Mouse (Mus musculus): ENCODE results near the gene Hmgcs1. TPM values are rescaled to one million over a fixed set of nuclear protein-coding genes. Genes with fewer than 3 reads are reported as not detected.

Gene Hmgcs1
- polyA plus RNA-seq, 1 experiment from 2014 or later = 153 TPM

GRCm38 (mm10) chr13:119722447-119722846 is 32.3 kb downstream of the Hmgcs1 start:
- Histone ChIP-seq H3K9ac (ENCODE audit: low read depth, low read length) (no peak overlapping the region), H3K9me3 (replicated peaks; ENCODE audit: low read length) (no peaks in the 10 kb centered on the region), H3K4me2 (ENCODE audit: low read length) (no peak overlapping the region), H3K4me3 (replicated peaks; ENCODE audit: low read depth, low read length) (no peak overlapping the region), H3K36me3 (ENCODE audit: insufficient read depth, low read length) (no peaks in the 10 kb centered on the region), H3K27ac (no peak overlapping the region), H3K27me3 (ENCODE audit: insufficient read depth, low read length) (no peaks in the 10 kb centered on the region), H3K4me1 (replicated peaks; ENCODE audit: insufficient read depth, low read length) (no peaks in the 10 kb centered on the region)
- no peak for TF ChIP-seq CTCF (IDR thresholded peaks at IDR 0.05; ENCODE audit: low read depth)
- 81% methylated on average over 3 of the region's 3 CpGs for WGBS
- DNase-seq (ENCODE audit: low spot score) (no peak), ATAC-seq (replicated peaks; ENCODE audit: low FRiP score, low read depth) (no peak)

- no peak overlapping the region for H3K4me3 ChIP-seq (replicated peaks; ENCODE audit: low read depth, low read length)
- H3K36me3 ChIP-seq (ENCODE audit: insufficient read depth, low read length) = no peaks in the 10 kb centered on the region
- DNase-seq (ENCODE audit: low spot score) (no peak), ATAC-seq (replicated peaks; ENCODE audit: low FRiP score, low read depth) (no peak)
- H3K9me3 ChIP-seq (replicated peaks; ENCODE audit: low read length) = no peaks in the 10 kb centered on the region
- no peak overlapping the region for H3K9ac ChIP-seq (ENCODE audit: low read depth, low read length)
- TF ChIP-seq CTCF (IDR thresholded peaks at IDR 0.05; ENCODE audit: low read depth) = no peak
- no peak overlapping the region for H3K27ac ChIP-seq
- WGBS = 73% methylated on average over 5 of the region's 5 CpGs
- no peak overlapping the region for H3K4me2 ChIP-seq (ENCODE audit: low read length)
- no peaks in the 10 kb centered on the region for H3K4me1 ChIP-seq (replicated peaks; ENCODE audit: insufficient read depth, low read length)
- H3K27me3 ChIP-seq (ENCODE audit: insufficient read depth, low read length) = no peaks in the 10 kb centered on the region
Measured at GRCm38 (mm10) chr13:119723368-119723767, 33.2 kb downstream of the Hmgcs1 start.

- no peak overlapping the region for H3K4me3 ChIP-seq (replicated peaks; ENCODE audit: low read depth, low read length)
- peak; percentile 22 for DNase-seq (ENCODE audit: low spot score)
Measured at GRCm38 (mm10) chr13:119724541-119724940, 34.4 kb downstream of the Hmgcs1 start.

GRCm38 (mm10) chr13:119727608-119728387 is 37.6 kb downstream of the Hmgcs1 start:
- peak; percentile 18 for DNase-seq (ENCODE audit: low spot score)
- Histone ChIP-seq H3K27ac (no peak overlapping the region), H3K36me3 (ENCODE audit: insufficient read depth, low read length) (no peaks in the 10 kb centered on the region), H3K9me3 (replicated peaks; ENCODE audit: low read length) (no peaks in the 10 kb centered on the region), H3K9ac (ENCODE audit: low read depth, low read length) (no peak overlapping the region), H3K4me1 (replicated peaks; ENCODE audit: insufficient read depth, low read length) (no peaks in the 10 kb centered on the region), H3K4me3 (replicated peaks; ENCODE audit: low read depth, low read length) (no peak overlapping the region), H3K27me3 (ENCODE audit: insufficient read depth, low read length) (no peaks in the 10 kb centered on the region), H3K4me2 (ENCODE audit: low read length) (no peak overlapping the region)
- no peak for TF ChIP-seq CTCF (IDR thresholded peaks at IDR 0.05; ENCODE audit: low read depth)
- no peak for ATAC-seq (replicated peaks; ENCODE audit: low FRiP score, low read depth)
- 64% methylated on average over 26 of the region's 26 CpGs for WGBS

More at GRCm38 (mm10) chr13:119724541-119724940, 34.4 kb downstream of the Hmgcs1 start:
- peak; percentile 56 for TF ChIP-seq CTCF (IDR thresholded peaks at IDR 0.05; ENCODE audit: low read depth)
- Histone ChIP-seq H3K9ac (ENCODE audit: low read depth, low read length) (no peak overlapping the region), H3K27ac (no peak overlapping the region), H3K4me2 (ENCODE audit: low read length) (no peak overlapping the region), H3K36me3 (ENCODE audit: insufficient read depth, low read length) (no peaks in the 10 kb centered on the region), H3K27me3 (ENCODE audit: insufficient read depth, low read length) (no peaks in the 10 kb centered on the region), H3K9me3 (replicated peaks; ENCODE audit: low read length) (no peaks in the 10 kb centered on the region), H3K4me1 (replicated peaks; ENCODE audit: insufficient read depth, low read length) (no peaks in the 10 kb centered on the region)
- ATAC-seq (replicated peaks; ENCODE audit: low FRiP score, low read depth) = no peak
- 84% methylated on average over 7 of the region's 7 CpGs for WGBS

GRCm38 (mm10) chr13:119729406-119729805 is 39.2 kb downstream of the Hmgcs1 start:
- Histone ChIP-seq H3K36me3 (ENCODE audit: insufficient read depth, low read length) (no peaks in the 10 kb centered on the region), H3K9me3 (replicated peaks; ENCODE audit: low read length) (no peaks in the 10 kb centered on the region), H3K4me1 (replicated peaks; ENCODE audit: insufficient read depth, low read length) (no peaks in the 10 kb centered on the region), H3K9ac (ENCODE audit: low read depth, low read length) (no peak overlapping the region), H3K27me3 (ENCODE audit: insufficient read depth, low read length) (no peaks in the 10 kb centered on the region), H3K27ac (no peak overlapping the region), H3K4me3 (replicated peaks; ENCODE audit: low read depth, low read length) (no peak overlapping the region), H3K4me2 (ENCODE audit: low read length) (no peak overlapping the region)
- no peak for TF ChIP-seq CTCF (IDR thresholded peaks at IDR 0.05; ENCODE audit: low read depth)
- 63% methylated on average over 7 of the region's 7 CpGs for WGBS
- ATAC-seq (replicated peaks; ENCODE audit: low FRiP score, low read depth) (no peak), DNase-seq (ENCODE audit: low spot score) (no peak)

- H3K4me3 ChIP-seq (replicated peaks; ENCODE audit: low read depth, low read length) = no peak overlapping the region
- H3K4me1 ChIP-seq (replicated peaks; ENCODE audit: insufficient read depth, low read length) = no peaks in the 10 kb centered on the region
- TF ChIP-seq CTCF (IDR thresholded peaks at IDR 0.05; ENCODE audit: low read depth) = no peak
- DNase-seq (ENCODE audit: low spot score) (no peak), ATAC-seq (replicated peaks; ENCODE audit: low FRiP score, low read depth) (no peak)
- WGBS = 23% methylated on average over 6 of the region's 6 CpGs
- H3K9me3 ChIP-seq (replicated peaks; ENCODE audit: low read length) = no peaks in the 10 kb centered on the region
- H3K4me2 ChIP-seq (ENCODE audit: low read length) = no peak overlapping the region
- H3K36me3 ChIP-seq (ENCODE audit: insufficient read depth, low read length) = no peaks in the 10 kb centered on the region
- no peaks in the 10 kb centered on the region for H3K27me3 ChIP-seq (ENCODE audit: insufficient read depth, low read length)
- no peak overlapping the region for H3K9ac ChIP-seq (ENCODE audit: low read depth, low read length)
- no peak overlapping the region for H3K27ac ChIP-seq
Measured at GRCm38 (mm10) chr13:119731448-119731847, 41.3 kb downstream of the Hmgcs1 start.

Measured in kidney, postnatal 0 days (tissue).